Mouse (Mus musculus) liver, embryonic 18 days (tissue): Measurements from ENCODE around the gene Ptpra. TPM values are rescaled to one million over a fixed set of nuclear protein-coding genes. Genes with fewer than 3 reads are reported as not detected.

Source experiments
- polyA plus RNA-seq: library from polyadenylated mRNA; depleted of rRNA; stranded (reverse); fragments of >200 nt; gene quantifications from 2 replicates; pipeline ENCODE4 v1.2.3, GENCODE M21; 2012; rRNA removed

Ptpra gene
- polyA plus RNA-seq = 19.0 and 19.6 TPM in 2 replicates

DNA sequence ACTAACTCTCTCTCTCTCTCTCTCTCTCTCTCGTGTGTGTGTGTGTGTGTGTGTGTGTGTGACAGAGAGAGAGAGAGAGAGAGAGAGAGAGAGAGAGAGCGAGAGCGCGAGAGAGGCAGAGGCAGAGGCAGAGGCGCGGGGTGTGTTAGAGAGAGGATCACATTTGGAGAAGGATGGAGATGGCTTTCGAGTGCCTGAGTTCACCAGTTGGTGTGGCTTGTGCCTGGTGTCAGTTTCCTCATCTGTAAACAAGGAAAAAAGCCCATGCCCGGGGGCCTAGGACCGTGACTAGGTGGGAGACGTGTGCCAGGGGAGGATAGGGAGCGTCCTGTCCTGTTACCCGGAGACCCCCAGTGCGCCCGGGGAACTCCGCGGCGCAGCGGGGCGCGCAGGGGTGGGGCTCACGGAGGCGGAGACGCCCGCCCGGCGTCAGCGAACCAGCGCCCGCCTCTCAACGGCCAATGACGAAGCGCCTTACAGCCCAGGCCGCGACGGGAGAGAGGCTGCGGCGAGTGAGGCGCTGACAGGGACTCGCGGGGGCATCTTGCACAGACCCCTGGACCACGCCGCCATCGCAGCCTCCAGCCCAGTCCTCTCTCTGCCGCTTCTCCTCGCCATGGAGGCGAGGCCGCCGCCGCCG is at the start of gene Ptpra:
Gene Ptpra (plus strand): TSS at position 485 of the 640 bp plus-strand sequence.

DNA sequence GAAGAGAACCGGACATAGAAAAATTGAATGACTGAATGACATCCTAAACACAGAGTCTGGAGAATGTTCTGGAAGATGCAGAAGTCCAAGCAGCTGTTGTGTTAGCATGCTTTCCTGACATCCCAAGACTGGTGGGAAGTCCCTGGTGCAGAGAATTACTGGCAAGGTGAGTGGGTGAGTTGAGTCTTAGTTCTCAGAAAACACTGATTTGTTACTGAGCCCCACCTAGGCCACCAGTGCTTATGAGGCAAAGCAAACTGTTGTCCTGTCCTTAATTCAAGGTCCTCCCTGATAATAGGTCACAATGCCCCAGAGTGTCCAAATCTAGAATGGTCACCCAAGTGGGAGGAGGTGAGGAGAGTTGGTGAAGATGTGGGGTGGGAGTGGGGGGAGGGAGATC is 45.1 kb upstream of the Ptpra start, which contains the start of the genes Gm28372 and 1700020A23Rik:
Gene Gm28372 (plus strand): TSS at position 301 of the 400 bp plus-strand sequence.
Gene 1700020A23Rik (plus strand): TSS at position 321 of the 400 bp plus-strand sequence.

DNA sequence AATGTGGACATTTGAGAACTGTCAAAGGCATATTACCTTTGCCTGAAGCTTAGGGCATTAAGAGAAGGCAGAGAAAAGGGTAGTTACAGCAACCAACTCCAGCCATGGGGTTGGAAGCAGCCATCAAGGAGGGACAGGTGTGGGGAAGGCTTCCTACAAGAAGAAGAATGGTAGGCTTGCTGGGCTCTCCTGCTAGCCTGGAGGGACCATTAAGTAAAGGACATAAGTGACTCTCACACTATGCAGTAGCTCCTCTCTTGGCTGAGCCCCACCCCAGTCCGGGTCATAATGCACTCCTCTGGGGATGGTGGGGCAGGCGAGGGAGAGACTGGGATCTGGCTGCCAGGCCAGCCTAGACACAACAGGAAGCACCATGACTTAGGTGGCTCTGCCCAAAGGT is 43.9 kb upstream of the Ptpra start, which contains the start of gene Tmem239:
Gene Tmem239 (plus strand): TSS at position 301 of the 400 bp plus-strand sequence.

DNA sequence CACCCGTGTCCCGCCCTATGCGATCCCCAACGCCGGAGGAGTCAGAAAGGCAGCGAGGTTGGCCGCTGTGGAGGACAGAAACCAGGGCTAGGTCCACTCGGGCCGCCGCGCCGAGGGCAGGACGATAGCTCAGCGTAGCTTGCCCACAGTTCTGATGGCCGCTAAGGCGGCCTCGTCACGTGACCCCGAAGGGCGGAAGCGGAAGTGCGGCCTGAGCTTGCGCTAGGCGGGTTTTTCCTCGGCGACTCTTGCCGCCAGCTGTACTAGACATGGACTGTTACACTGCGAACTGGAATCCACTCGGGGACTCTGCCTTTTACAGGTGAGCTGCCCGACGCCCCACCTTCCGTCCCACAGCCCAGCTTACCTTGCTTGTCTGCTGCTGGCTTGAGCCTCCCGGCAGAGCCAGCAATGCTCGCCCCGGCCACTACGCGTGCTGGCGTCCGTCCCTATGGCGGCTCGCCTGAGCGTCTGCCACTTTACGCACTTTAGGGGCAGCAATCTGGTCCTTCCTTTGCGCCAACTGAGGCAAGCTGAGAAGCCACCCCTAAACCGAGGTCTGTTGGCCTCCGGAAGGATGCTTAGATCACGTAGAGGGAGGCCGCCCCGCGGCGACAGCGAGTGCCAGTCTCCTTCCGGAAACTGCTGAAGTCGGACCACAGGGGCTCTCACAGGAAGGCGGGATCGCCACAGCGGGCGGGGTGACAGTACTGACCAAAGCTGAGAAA is 25.8 kb upstream of the Ptpra start, which contains the start of the genes Vps16 and Pced1a:
Gene Vps16 (plus strand): TSS at position 214 of the 728 bp plus-strand sequence.
Gene Pced1a (minus strand): TSS at position 576 of the 728 bp plus-strand sequence.

DNA sequence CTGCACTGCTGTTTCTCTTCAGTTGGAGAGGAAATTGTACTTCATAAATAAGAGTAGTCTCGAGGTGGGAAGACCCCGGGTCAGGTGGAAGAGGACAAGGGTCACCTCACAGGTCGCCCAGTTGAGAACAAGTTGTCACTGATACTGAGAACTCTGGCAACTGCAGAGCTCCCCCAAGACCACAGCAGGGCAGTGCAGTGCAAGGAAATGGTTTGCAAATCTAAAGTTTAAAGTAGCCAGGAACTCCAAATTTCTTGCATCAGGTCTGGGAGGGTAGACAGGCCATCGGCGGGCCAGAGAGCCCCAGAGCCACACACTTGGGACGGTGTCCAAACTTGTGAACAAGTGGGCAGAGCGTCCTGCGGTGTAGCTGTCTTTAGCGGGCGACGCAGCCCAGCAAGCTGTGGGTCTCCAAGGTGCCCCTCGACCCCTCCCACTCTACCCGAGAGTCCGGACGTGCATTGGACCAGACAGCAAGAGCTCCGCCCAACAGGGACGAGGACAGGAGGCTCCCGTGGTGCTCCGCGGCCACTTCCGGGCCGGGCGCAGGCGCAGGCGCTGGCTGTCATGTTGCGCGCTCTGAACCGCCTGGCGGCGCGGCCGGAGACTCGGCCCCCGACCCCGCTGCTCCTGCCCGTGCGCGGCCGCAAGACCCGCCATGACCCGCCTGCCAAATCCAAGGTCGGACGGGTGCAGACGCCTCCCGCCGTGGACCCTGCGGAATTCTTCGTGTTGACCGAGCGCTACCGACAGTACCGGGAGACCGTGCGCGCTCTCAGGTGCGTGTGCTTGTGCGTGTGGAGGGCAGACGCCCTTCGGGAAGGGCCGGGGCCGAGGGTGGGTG is 113.4 kb downstream of the Ptpra start, which contains the start of gene Mrps26:
Gene Mrps26 (plus strand): TSS at position 531 of the 844 bp plus-strand sequence.

DNA sequence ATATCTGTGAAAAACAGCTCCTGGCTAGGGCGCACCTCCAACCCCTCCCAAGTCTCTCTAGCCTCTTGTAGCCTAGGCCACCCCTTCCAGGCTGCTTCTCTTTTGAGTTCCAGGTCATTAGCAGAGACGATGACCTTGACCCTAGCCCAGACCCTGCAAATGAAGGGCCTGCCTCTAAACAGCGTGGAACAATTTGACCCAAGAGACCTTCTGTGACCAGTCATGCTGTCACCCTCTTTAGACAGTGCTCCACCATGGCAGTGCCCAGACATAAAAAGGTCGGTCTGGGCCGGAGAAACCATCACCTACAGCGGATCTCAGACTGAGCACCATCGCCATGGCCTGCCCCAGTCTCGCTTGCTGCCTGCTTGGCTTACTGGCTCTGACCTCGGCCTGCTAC is 125.8 kb downstream of the Ptpra start, which contains the start of gene Oxt:
Gene Oxt (plus strand): TSS at position 301 of the 400 bp plus-strand sequence.

DNA sequence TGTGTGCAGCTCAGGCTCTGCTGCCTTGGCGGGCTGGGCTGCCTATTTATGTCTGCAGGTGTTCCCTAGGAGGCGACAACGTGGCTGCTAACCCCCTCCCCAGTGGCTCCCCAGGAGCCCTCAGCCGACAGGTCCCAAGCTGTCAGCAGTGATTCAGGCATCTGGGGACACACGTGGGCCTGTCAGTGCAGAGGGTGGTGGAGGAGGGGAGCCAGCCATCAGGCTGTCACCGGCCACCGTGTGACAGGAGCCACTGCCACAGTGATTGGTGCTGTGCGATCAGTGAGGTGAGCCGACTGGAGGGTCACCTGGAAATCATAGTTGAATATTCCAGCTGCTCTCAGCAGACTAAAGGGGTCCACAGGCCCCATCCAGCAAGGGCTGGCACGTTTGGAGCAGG is 132.5 kb downstream of the Ptpra start, which contains the start of gene Avp:
Gene Avp (minus strand): TSS at position 3 of the 400 bp plus-strand sequence.

Other genes with a start within 250 kb of the Ptpra start
- 92.8 and 110 TPM in 2 replicates for gene Nop56, start 175.8 kb upstream of the Ptpra start, polyA plus RNA-seq
- 125 and 135 TPM in 2 replicates for gene Idh3b, start 165.7 kb upstream of the Ptpra start, polyA plus RNA-seq
- gene Ebf4, start 155.1 kb upstream of the Ptpra start, polyA plus RNA-seq = 0.36 and 0.48 TPM in 2 replicates
- gene Cpxm1, start 52.7 kb upstream of the Ptpra start, polyA plus RNA-seq = 1.2 and 1.6 TPM in 2 replicates
- not detected in 2 replicates for gene Gm28372, start 45.0 kb upstream of the Ptpra start, polyA plus RNA-seq
- gene 1700020A23Rik, start 45.0 kb upstream of the Ptpra start, polyA plus RNA-seq = not detected in 2 replicates
- gene Tmem239, start 43.8 kb upstream of the Ptpra start, polyA plus RNA-seq = not detected in 2 replicates
- gene Vps16, start 25.9 kb upstream of the Ptpra start, polyA plus RNA-seq = 30.3 and 37.0 TPM in 2 replicates
- 8.6 and 9.5 TPM in 2 replicates for gene Pced1a, start 25.6 kb upstream of the Ptpra start, polyA plus RNA-seq
- gene Mrps26, start 113.5 kb downstream of the Ptpra start, polyA plus RNA-seq = 19.6 and 20.9 TPM in 2 replicates
- gene Oxt, start 125.9 kb downstream of the Ptpra start, polyA plus RNA-seq = not detected in 2 replicates
- gene Avp, start 132.3 kb downstream of the Ptpra start, polyA plus RNA-seq = not detected in 2 replicates
- gene Fastkd5, start 179.7 kb downstream of the Ptpra start, polyA plus RNA-seq = 3.1 and 3.3 TPM in 2 replicates
- 2.2 and 2.4 TPM in 2 replicates for gene Ubox5, start 179.8 kb downstream of the Ptpra start, polyA plus RNA-seq
- gene Lzts3, start 192.5 kb downstream of the Ptpra start, polyA plus RNA-seq = 4.8 and 5.6 TPM in 2 replicates
- 41.7 and 44.2 TPM in 2 replicates for gene Ddrgk1, start 214.4 kb downstream of the Ptpra start, polyA plus RNA-seq
- 23.8 and 24.5 TPM in 2 replicates for gene Itpa, start 217.3 kb downstream of the Ptpra start, polyA plus RNA-seq
- gene Slc4a11, start 247.2 kb downstream of the Ptpra start, polyA plus RNA-seq = 0.10 and 0.15 TPM in 2 replicates